Mouse (Mus musculus): ENCODE measurements around the gene Camsap2. TPM values are rescaled to one million over a fixed set of nuclear protein-coding genes. Genes with fewer than 3 reads are reported as not detected.

The Camsap2 gene
- total and polyA plus RNA-seq, 2 experiments from 2014 or later, result 21.9 to 137 TPM

- Histone ChIP-seq H3K27me3 (ENCODE audit: insufficient read depth, low read length) (no peaks in the 10 kb centered on the region), H3K4me3 (ENCODE audit: low read depth, low read length) (no peak overlapping the region), H3K27ac (ENCODE audit: low read depth, low read length) (no peak overlapping the region), H3K9me3 (ENCODE audit: low read length) (no peaks in the 10 kb centered on the region), H3K4me1 (ENCODE audit: insufficient read depth, low read length) (0 out of 2 replicates have a peak, but pooled peaks cover 4% of the 10 kb centered on the region), H3K36me3 (ENCODE audit: insufficient read depth, low read length) (no peaks in the 10 kb centered on the region), H3K4me2 (ENCODE audit: low read depth, low read length, poor library complexity, severe bottlenecking) (no peak overlapping the region), H3K9ac (replicated peaks; ENCODE audit: low read length, poor library complexity, severe bottlenecking) (no peak overlapping the region)
- no peak for DNase-seq (ENCODE audit: low spot score)
- 85% methylated on average over 10 of the region's 10 CpGs for WGBS
- no peak for TF ChIP-seq CTCF (IDR thresholded peaks at IDR 0.05)
- no peak for ATAC-seq (ENCODE audit: low FRiP score)
Measured at GRCm38 (mm10) chr1:136220037-136220871, 125.7 kb downstream of the Camsap2 start.

Other genes with a start within 250 kb of the Camsap2 start
- gene Kif21b, start 214.7 kb downstream of the Camsap2 start, total RNA-seq (2014; rRNA removed), result 156 and 160 TPM in 2 replicates
- 28.1 and 32.1 TPM in 2 replicates for gene Kif21b, start 214.7 kb downstream of the Camsap2 start, polyA plus RNA-seq (2015; fragmentation: Nextera tagmentation; extraction: Ambion mirVana)
- 0.27 TPM in 1 of 2 replicates, not detected in the other for gene Mroh3, start 133.3 kb downstream of the Camsap2 start, total RNA-seq (2014; rRNA removed)
- not detected in 2 replicates for gene Mroh3, start 133.3 kb downstream of the Camsap2 start, polyA plus RNA-seq (2015; fragmentation: Nextera tagmentation; extraction: Ambion mirVana)
- 4.1 and 5.2 TPM in 2 replicates for gene Inava, start 111.8 kb downstream of the Camsap2 start, total RNA-seq (2014; rRNA removed)
- 1.4 and 2.2 TPM in 2 replicates for gene Inava, start 111.8 kb downstream of the Camsap2 start, polyA plus RNA-seq (2015; fragmentation: Nextera tagmentation; extraction: Ambion mirVana)
- 1.3 and 2.8 TPM in 2 replicates for gene Gpr25, start 85.2 kb downstream of the Camsap2 start, total RNA-seq (2014; rRNA removed)
- 1.7 and 2.1 TPM in 2 replicates for gene Gpr25, start 85.2 kb downstream of the Camsap2 start, polyA plus RNA-seq (2015; fragmentation: Nextera tagmentation; extraction: Ambion mirVana)
- 12.4 and 17.5 TPM in 2 replicates for gene Ddx59, start 69.2 kb upstream of the Camsap2 start, total RNA-seq (2014; rRNA removed)
- 15.3 and 17.0 TPM in 2 replicates for gene Ddx59, start 69.2 kb upstream of the Camsap2 start, polyA plus RNA-seq (2015; fragmentation: Nextera tagmentation; extraction: Ambion mirVana)
- 0.71 and 1.0 TPM in 2 replicates for gene Kif14, start 120.2 kb upstream of the Camsap2 start, total RNA-seq (2014; rRNA removed)
- gene Kif14, start 120.2 kb upstream of the Camsap2 start, polyA plus RNA-seq (2015; fragmentation: Nextera tagmentation; extraction: Ambion mirVana), result 0.28 and 0.72 TPM in 2 replicates